Mouse (Mus musculus): ENCODE data around the gene Ubqln1.
"Not testable (repeated sequence)": the region's sequence is repeated elsewhere in the genome, so short reads cannot be mapped to it uniquely, and the experiment has no call there.

The Ubqln1 gene

GRCm38 (mm10) chr13:58149629-58150028 lies 65.8 kb downstream of the Ubqln1 start:
- no peak for DNase-seq

GRCm38 (mm10) chr13:58149033-58149558 lies 66.4 kb downstream of the Ubqln1 start:
- DNase-seq = no peak

GRCm38 (mm10) chr13:58148256-58148831 lies 67.1 kb downstream of the Ubqln1 start:
- DNase-seq = peak; percentile 53

- DNase-seq = no peak
These were observed 67.7 kb downstream of the Ubqln1 start for GRCm38 (mm10) chr13:58147760-58148159.

GRCm38 (mm10) chr13:58146603-58147002 lies 68.8 kb downstream of the Ubqln1 start:
- DNase-seq = not testable (repeated sequence)

GRCm38 (mm10) chr13:58131692-58132091 lies 83.8 kb downstream of the Ubqln1 start:
- DNase-seq = no peak

- peak; percentile 47 for DNase-seq
These were observed 85.7 kb downstream of the Ubqln1 start for GRCm38 (mm10) chr13:58129687-58130246.

- DNase-seq = peak; percentile 98
These were observed 86.4 kb downstream of the Ubqln1 start for GRCm38 (mm10) chr13:58128768-58129671.

GRCm38 (mm10) chr13:58128396-58128767 lies 87.1 kb downstream of the Ubqln1 start, which contains the start of gene Hnrnpa0:
Hnrnpa0 (minus strand) TSS chr13:58128556.
- DNase-seq = peak; percentile 94

GRCm38 (mm10) chr13:58127766-58128361 lies 87.6 kb downstream of the Ubqln1 start:
- peak; percentile 83 for DNase-seq

GRCm38 (mm10) chr13:58126862-58127765 lies 88.3 kb downstream of the Ubqln1 start:
- no peak for DNase-seq
